Mouse (Mus musculus) bone marrow, adult 2 months (tissue): Measurements from ENCODE around the gene Nol7. TPM values are rescaled to one million over a fixed set of nuclear protein-coding genes. Genes with fewer than 3 reads are reported as not detected.

Experiments
- H3K27ac ChIP-seq: fragments of 200-500 bp; 2 replicates; pipeline ENCODE4 v1.5.1; 2012; ENCODE audit warnings: low read depth, mild to moderate bottlenecking, control low read depth, inconsistent platforms, low read length; ENCODE audit not compliant: control insufficient read depth, poor library complexity, insufficient read depth
- H3K4me1 ChIP-seq: fragments of 200-500 bp; 2 replicates; pipeline ENCODE4 v1.6.1; 2011; ENCODE audit warnings: low read length; ENCODE audit not compliant: control insufficient read depth, insufficient read depth
- H3K4me3 ChIP-seq: fragments of 200-500 bp; replicated peaks from 2 replicates; pipeline ENCODE3; 2011; ENCODE audit warnings: mild to moderate bottlenecking, low read depth, low read length, control low read depth; ENCODE audit not compliant: control insufficient read depth
- CTCF ChIP-seq: fragments of 200-500 bp; IDR thresholded peaks from 2 replicates; pipeline ENCODE4 v1.5.1; 2011; ENCODE audit warnings: low read length, control low read depth; ENCODE audit not compliant: control insufficient read depth, insufficient read depth
- POLR2A ChIP-seq: fragments of 200-500 bp; IDR thresholded peaks from 2 replicates; pipeline ENCODE4 v1.6.1; 2011; ENCODE audit warnings: low read depth, mild to moderate bottlenecking, control low read depth, low read length, borderline replicate concordance; ENCODE audit not compliant: control insufficient read depth
- WGBS: fragments of 180-500 bp; shearing (Covaris S2); methylation state at CpG from one replicate; pipeline ENCODE4 v1.1.7; 2018; 5-methylcytosine and 5-hydroxymethylcytosine counted together
- polyA plus RNA-seq: library from polyadenylated mRNA; stranded (reverse); fragments of >200 nt; gene quantifications from 2 replicates; pipeline ENCODE4 v1.2.4, GENCODE M21; 2011; ENCODE audit warnings: low replicate concordance; ENCODE audit not compliant: missing spikeins, insufficient read depth, insufficient read length

Nol7 gene
- polyA plus RNA-seq, 1 experiment = 80.5 TPM

GRCm38 (mm10) chr13:43443706-43444105 is 45.5 kb downstream of the Nol7 start:
- Histone ChIP-seq H3K4me1 (peaks cover 6% of the 10 kb centered on the region), H3K4me3 (no peak overlapping the region), H3K27ac (no peak overlapping the region)
- 91% methylated on average over 4 of the region's 4 CpGs for WGBS
- TF ChIP-seq POLR2A = no peak

DNA sequence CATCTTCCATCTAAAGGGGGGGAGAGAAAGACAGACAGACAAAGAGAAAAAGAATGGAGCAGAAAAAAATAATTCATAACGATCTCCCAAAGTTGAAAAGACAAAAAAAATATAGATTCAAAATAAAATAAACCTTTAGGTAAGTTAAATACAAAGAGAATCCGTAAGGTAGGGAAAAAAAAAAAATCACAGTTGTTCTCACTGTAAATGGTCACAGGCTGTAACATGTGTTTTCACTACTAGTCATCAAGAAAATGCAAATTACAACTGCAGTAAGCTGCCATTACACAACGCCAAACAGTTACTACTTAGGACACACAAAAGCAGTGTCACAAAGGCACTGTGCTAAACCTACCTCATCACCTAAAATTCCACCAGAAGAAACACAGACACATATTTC is 46.5 kb downstream of the Nol7 start:
- WGBS = 81% methylated on average over 3 of the region's 3 CpGs
- H3K27ac ChIP-seq = no peak overlapping the region
- TF ChIP-seq POLR2A = no peak
- TF ChIP-seq CTCF = no peak
- peaks cover 5% of the 10 kb centered on the region for H3K4me1 ChIP-seq
- H3K4me3 ChIP-seq = no peak overlapping the region

DNA sequence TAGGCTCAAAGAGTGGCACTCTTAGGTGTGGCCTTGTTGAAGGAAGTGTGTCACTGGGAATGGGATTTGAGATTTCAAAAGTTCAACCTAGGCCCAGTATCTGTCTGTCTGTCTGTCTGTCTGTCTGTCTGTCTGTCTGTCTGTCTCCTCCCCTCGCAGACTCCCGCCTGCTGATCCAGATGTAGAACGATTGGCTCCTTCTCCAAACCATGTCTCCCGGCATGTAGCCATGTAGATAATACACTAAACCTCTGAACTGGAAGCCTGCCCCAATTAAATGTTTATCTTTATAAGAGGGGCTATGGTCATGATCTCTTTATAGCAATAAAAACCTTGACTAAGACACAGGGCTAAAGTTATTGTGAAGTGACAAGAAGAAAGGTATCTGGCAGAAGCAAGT is 47.6 kb downstream of the Nol7 start:
- no peak for TF ChIP-seq CTCF

DNA sequence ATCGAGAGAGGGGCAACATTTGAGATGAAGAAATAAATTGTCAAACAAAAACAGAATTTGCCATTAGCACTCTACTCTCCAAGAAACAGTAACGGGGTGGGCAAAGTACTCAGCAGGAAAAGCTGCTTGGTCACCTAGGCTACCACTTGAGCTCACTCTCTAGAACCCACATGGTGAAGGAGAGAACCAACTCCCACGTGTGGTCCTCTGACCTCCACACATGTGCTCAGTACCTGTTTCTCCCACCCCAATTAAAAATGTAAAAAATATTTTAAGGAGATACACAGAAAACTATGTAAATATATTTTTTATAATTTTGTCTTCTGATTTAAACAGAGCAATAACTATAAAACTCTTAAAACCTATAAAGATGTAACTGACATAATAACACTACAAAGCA is 49.5 kb downstream of the Nol7 start:
- Histone ChIP-seq H3K27ac (no peak overlapping the region), H3K4me3 (no peak overlapping the region), H3K4me1 (peaks cover 1% of the 10 kb centered on the region; the same call in 1 of the 2 replicates)
- WGBS = 46% methylated on average over 3 of the region's 3 CpGs
- TF ChIP-seq POLR2A (no peak), CTCF (no peak)

More for the DNA sequence above, 47.6 kb downstream of the Nol7 start:
- WGBS = 68% methylated on average over 4 of the region's 4 CpGs
- H3K4me1 ChIP-seq = peaks cover 3% of the 10 kb centered on the region; the same call in 1 of the 2 replicates
- no peak overlapping the region for H3K4me3 ChIP-seq
- H3K27ac ChIP-seq = no peak overlapping the region

GRCm38 (mm10) chr13:43450686-43451085 is 52.5 kb downstream of the Nol7 start:
- H3K27ac ChIP-seq = 0 out of 2 replicates have a peak overlapping the region, but pooled peaks have one; percentile 27
- WGBS = 82% methylated on average over 3 of the region's 3 CpGs
- TF ChIP-seq POLR2A (no peak), CTCF (no peak)
- H3K4me3 ChIP-seq = no peak overlapping the region
- peaks cover 4% of the 10 kb centered on the region for H3K4me1 ChIP-seq

DNA sequence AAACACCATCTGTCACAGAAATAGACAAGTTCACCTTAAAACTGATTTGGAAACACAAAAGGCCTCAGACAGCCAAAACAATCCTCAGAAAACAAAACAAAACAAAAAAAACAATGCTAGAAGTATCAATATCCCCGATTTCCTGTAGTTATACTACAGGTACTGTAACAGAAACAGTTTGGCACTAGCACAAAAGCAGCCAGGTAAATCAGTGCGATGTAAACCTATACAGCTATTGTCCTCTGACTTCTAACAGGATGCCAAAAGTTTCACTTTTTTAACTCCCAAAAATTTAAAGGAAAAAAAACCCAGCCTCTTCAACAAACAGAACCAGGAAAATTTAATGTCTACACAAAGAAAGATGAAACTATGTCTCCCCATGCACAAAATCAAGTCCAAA is 54.0 kb downstream of the Nol7 start:
- TF ChIP-seq CTCF (no peak), POLR2A (no peak)
- 68% methylated on average over 2 of the region's 2 CpGs for WGBS
- Histone ChIP-seq H3K4me3 (no peak overlapping the region), H3K4me1 (peaks cover 3% of the 10 kb centered on the region), H3K27ac (no peak overlapping the region)

GRCm38 (mm10) chr13:43452843-43453605 is 54.8 kb downstream of the Nol7 start:
- TF ChIP-seq POLR2A (no peak), CTCF (no peak)
- Histone ChIP-seq H3K27ac (no peak overlapping the region), H3K4me1 (peaks cover 3% of the 10 kb centered on the region), H3K4me3 (no peak overlapping the region)
- 29% methylated on average over 7 of the region's 7 CpGs for WGBS

GRCm38 (mm10) chr13:43454431-43454830 is 56.2 kb downstream of the Nol7 start:
- peaks cover 3% of the 10 kb centered on the region for H3K4me1 ChIP-seq
- 53% methylated on average over 7 of the region's 7 CpGs for WGBS
- TF ChIP-seq POLR2A = no peak
- TF ChIP-seq CTCF = no peak
- no peak overlapping the region for H3K27ac ChIP-seq
- H3K4me3 ChIP-seq = no peak overlapping the region

Other genes with a start within 250 kb of the Nol7 start
- 2.6 and 11.1 TPM in 2 replicates for gene Tbc1d7, start 226.9 kb upstream of the Nol7 start, polyA plus RNA-seq
- 3.4 and 10.4 TPM in 2 replicates for gene Gfod1, start 94.2 kb upstream of the Nol7 start, polyA plus RNA-seq
- gene Sirt5, start 32.9 kb upstream of the Nol7 start, polyA plus RNA-seq = 2.6 and 9.7 TPM in 2 replicates
- 13.0 and 16.7 TPM in 2 replicates for gene Ranbp9, start 82.9 kb downstream of the Nol7 start, polyA plus RNA-seq
- gene Mcur1, start 161.8 kb downstream of the Nol7 start, polyA plus RNA-seq = 11.4 and 13.5 TPM in 2 replicates
- gene Rnf182, start 217.3 kb downstream of the Nol7 start, polyA plus RNA-seq = 0.45 TPM in 1 of 2 replicates, not detected in the other